Mouse (Mus musculus): ENCODE results near the gene Ffar1. TPM values are rescaled to one million over a fixed set of nuclear protein-coding genes. Genes with fewer than 3 reads are reported as not detected.

Gene Ffar1
- not detected for total RNA-seq (2021)
- long read RNA-seq, experiment 1: 0 reads
- long read RNA-seq, experiment 2: 0 reads

DNA sequence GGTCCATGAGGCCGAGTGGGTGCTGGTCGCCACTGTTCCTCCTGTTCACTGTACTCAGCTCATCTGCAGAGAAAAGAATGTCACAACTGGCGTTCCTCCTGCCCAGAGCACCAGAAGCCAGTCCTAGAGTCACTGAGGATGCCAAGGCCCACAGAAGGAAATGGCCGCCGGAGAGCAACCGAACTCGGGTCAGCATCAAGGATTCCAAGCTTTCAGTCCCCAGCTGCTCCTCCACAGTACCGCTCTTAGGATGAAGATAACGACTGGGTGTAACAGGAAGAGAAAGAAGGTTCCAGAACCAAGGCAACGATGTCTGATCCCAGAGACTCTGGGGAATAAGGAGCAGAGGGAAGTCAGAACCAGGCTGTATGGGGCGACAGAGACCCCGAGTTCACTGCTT, at the start of gene Ffar1:
Gene Ffar1 (minus strand): TSS at position 101 of the 400 bp plus-strand sequence.
- DNase-seq: no peak

DNA sequence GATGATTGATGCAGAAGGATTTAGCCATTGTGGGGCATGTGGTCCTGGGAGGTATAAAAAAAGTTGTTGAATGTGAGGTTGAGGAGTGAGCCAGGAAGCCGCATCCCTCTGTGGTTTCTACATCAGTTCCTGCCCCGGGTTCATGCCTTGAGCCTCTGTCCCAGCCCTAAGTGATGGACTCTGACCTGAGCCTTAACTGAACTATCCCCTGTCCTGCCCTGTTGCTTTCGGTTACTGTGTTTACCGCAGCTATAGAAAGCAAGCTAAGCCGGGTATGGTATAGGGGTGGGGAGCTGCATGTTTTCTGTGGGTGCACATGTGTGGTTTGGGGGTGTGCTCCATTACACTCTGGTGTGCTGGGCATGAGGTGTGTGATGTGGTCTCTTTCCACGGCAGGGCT, 48.4 kb upstream of the Ffar1 start:
- DNase-seq: no peak

DNA sequence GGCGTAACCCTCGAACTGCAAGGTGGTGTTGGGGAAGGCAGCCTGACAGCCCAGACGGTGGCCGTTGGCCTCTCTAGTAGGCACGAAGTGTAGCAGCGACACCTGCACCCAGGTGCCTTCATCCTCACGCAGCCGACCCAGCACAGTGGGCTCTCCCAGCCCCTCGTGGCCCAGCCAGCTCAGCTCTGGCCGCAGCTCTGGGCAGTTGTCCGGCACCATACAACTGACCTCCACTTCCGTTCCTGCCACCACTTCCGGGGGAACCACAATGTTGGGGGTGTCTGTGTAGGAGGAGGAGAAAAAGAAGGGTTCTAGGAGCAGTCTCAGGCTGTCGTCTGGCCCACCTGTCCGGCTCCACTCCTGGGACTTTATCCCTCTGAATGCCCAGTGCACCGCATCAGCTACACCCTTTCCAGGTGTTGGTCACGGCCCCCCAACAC, 47.6 kb upstream of the Ffar1 start:
- no peak for DNase-seq

DNA sequence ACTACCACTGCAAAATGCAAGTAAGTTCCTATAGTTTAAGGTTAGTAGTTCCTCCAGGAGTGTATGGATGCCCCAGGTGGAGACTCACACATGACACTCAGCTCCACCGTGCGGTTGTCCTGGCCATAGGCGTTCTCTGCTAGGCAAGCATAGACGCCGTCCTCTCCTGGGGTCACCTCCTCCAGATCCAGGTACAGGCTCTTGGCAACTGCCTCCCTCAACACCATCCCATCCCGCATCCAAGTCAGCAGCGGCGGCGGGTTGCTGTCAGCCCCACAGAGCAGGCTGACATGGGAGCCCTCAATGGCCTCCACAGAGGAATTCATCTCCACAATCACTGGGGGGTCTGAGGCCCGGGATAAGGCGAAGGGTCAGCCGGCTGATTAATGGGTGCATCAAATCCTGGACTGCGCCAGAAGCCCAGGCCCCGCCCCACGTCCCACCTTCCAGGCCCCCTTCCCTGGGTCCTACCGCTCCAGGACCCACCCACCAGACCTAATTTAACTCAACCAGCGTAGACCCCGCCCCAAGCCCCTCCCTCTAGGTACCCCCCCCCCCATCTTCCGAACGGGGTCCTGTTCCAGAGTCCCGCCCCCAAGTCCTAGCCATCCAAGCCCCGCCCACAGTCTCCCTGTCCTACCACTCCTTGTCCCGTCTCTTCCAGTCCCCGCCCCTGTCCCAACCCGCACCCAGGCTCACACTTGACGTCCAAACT, 47.1 kb upstream of the Ffar1 start:
- DNase-seq: peak in 1 of 2 experiments; percentile 34

DNA sequence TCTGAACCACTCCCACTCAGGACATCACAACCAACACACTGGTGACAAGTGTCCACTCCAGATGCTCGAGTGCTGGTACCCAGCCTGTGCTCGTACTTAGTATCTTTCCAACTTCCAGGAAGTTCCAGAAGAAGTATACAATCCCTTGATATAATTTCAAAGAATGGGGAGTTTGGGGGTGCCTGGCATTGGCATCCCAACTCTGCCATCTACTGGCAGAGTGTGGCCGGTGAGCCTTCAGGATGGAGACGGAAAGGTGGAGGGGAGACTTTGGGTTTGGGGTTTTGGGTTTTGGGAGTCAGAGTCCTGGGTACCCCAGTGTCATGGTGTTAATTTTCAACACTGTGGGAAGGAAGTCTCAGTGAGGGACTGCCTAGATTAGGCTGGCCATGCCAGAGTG, 42.7 kb upstream of the Ffar1 start:
- peak; percentile 36 to 47 for DNase-seq

DNA sequence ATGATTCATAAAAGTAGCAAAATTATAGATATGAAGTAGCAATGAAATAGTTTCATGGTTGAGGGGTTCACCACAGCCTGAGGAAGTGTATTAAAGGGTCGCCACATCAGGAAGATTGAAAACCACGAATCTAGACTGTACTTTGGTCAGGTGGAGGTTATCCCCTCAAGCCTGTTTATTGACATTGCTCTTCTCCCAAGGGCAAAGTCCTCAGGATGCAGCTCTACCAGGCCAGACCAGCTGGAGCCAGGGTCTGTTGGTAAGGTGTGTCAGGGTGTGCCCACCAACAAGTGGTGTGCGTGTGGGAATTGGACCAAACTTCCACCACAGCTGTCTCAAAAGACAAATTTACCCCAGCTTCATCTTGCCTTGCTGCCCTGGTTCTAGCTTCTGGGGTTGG, 33.9 kb upstream of the Ffar1 start:
- no peak for DNase-seq

DNA sequence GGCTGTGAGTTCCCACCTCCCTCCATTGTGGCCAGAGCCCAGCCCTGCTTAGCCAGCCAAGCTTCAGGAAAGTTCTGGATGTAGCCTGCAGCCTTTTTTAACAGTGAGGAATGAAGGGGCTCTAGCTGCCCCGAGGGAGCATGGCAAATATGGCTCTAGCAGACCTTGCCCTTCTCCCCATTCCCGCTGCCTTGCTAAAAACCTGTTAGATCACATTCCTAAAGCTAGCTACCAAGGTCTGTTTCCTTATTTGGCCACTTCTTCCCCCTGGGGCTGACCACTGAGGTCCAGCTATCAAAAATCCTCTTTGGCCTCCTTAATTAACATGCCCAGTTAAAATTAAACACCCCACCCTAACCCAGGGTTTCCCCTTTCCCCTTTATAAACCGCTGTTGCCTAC, 31.2 kb upstream of the Ffar1 start:
- no peak for DNase-seq

DNA sequence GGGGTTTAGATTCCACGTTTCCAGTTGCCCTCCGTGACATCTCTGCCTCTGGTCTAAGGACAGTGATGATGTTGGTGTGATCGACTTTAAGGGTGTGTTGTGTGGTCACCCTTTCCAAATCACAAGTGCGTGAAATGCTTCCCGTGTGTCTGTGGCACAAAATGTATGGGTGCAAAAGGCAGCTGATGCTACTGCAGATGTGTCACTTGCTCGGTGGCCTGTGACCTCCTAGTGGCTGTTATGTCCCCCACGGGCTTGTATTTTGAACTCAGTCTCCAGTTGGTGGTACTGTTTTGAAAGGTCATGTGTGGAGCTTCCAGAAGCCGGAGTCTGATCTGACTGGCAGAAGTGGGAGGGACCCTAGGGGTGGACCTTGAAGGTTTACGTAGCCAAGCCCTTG, 30.4 kb upstream of the Ffar1 start:
- DNase-seq: no peak

DNA sequence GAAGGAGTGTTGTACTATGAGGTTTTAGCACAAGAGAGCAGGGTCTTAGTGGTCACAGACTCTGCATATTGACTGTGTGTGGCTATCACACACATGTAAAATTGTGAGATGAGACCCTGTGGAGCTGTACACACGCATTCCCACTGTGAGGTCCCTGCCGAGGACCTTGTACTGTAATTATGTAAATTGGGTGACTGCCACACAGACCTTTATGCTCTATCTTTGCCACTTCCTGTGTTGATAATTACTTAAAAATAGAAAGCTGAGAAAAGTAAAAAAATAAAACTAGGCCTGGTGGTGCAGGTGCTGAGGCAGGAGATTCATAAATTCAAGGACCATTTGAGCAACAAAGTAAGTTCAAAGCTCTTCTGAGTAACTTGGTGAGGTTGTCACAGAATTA, 29.3 kb upstream of the Ffar1 start:
- DNase-seq: no peak

DNA sequence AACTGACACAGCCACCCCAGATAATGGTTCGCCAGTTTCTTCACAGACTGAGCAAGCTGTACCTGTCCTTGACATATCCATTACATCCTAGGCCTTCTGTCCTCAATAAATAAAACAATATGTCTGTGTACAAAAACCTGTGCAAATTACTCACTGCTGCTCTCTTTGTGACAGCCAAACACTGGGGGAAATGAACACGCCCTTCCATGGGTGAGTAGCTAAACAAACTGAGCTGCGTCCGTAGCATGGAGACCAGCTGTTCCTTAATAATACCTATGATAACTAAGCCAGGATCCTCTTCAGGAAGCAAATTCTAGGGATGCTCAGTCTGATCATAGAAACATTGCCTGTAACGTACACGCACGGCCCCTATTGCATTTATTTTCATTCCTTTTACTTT, 27.4 kb upstream of the Ffar1 start:
- no peak for DNase-seq

DNA sequence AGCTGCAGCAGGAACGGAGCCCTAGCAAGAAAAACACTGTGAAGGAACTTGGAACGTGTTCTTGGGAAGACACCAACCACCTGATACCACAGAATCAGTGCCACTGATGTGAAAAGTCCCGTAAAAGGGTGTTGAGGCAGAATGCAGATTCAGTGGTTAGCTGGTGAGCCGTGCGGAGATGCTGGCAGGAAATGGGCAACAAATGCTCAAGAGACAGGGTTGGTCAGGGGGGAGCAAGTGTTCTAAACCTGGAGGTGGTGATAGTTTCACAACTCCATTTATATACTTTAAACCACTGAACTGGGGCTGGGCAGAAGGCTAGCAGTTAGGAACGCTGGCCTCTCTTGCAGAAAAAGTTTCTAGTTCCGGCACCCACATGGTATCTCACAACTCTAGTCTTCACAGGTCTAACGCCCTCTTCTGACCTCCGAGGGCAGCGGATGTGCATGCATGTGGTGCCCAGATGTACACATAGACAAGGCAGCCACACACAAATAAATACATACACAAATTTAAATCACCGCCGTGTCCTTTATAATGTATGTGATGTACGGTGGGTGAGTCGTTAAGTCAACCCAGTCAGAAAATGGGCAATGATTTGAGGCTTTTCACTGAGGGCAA, 26.3 kb upstream of the Ffar1 start:
- DNase-seq: no peak

DNA sequence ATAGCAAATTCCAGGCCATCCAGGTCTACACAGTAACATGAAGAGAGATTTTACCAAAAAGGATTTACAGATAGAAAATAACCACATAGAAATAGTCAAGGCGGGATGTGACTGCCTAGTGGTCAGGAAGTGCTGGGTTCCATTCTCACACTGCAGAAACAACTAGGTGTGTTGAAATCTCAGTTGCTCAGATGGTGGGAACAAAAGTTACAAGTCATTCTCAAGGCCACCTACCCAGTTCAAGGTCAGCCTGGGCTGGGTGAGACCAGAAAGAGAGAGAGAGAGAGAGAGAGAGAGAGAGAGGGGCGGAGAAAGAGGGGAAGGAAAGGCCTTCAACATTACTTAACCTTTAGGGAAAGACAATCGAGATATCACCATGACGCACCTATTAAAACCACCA, 25.5 kb upstream of the Ffar1 start:
- DNase-seq: peak; percentile 40 to 45

DNA sequence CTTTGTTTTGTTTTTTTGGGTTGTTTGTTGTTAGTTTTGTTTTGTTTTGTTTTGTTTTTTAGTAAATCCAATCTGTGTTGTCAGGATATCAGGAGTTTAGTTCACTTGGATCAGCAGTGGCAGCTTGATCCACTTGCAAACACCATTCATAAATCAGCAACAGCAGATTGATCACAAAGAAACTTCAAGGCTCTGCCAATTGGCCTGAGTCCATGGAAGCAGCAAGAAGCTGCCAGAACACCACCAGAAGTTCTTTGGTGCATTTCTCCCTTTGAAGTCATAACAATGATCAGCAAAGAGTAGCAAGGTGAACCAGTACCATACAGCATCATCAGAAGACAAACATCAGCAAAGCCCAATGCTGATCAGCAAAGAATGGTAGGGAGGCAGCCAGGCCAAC, 22.7 kb upstream of the Ffar1 start:
- peak in 1 of 2 experiments; percentile 54 for DNase-seq

DNA sequence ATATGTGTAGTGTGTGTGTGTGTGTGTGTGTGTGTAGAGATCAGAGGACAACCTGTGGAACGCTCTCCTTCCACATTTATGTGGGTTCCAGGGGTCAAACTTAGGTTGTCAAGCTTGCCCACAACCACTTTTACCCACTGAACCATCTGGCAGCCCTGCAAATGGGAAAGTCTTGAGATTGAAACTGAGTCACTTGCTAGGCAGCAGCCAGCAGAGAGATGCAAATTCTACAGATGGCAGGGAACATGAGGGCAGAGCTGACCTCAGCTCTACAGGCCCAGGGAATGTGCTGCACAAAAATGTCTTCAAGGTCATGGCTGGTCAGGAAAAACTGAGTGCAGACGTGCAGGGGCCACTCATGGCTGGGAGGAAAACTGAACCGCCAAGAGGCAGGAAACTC, 20.0 kb upstream of the Ffar1 start:
- DNase-seq: peak in 1 of 2 experiments; percentile 11

DNA sequence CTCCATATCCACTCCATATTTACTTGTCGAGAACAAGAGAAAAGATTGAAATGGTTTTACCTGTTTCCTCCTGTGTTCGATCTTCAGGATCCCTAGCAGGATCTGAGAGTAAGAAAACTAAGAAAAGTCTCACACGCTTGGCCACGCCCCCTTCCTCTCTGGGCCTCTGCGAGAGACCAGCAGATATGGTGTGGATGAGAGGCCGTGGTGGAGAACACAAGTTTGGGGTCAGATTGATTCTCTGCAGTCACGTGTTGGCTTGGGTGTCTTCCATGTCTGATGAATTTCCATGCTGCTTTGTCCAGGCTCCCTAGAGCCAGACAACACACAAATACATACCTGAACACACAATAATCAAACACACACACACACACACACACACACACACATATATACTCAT, 18.8 kb upstream of the Ffar1 start, which contains the start of gene Cd22:
Gene Cd22 (minus strand): TSS at position 167 of the 400 bp plus-strand sequence.
- no peak for DNase-seq

DNA sequence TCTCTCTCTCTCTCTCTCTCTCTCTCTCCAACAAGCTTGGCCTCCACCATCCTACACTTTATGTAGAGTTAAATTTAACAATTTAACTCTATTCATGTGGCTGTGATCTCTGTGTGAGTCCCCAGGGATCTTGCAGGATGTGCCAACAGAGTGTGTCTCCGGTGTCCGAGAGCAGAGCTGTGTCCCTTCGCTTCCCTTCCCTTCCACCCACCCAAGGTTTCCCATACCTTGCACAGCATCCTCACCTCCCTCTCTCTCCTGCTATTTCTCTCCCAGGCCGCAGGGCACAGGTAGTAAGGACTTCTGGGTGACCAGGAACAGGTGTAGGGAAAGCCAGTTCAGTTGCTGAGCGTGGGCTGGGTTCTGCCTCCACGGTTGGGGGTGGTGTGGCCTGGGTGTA, 17.6 kb upstream of the Ffar1 start:
- DNase-seq: no peak

DNA sequence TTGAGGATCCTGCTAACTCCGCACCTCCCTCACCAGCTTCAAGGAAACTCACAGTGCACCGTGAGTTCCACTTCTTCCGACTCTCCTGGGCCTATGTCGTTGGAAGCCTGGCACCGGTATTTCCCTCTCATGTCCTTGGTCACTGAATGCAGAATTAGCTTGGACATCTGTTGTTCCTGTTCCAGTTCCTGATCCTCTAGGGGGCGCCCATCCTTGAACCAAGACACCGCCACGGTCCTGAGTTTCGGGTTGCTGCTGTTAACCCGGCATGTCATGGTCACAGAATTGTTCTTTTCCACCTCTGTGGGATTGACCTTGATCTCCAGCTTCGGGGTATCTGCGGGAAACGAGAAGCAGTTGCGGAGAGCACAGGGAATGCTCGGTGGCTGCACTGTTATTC, 11.7 kb upstream of the Ffar1 start:
- DNase-seq: peak; percentile 81 to 87

DNA sequence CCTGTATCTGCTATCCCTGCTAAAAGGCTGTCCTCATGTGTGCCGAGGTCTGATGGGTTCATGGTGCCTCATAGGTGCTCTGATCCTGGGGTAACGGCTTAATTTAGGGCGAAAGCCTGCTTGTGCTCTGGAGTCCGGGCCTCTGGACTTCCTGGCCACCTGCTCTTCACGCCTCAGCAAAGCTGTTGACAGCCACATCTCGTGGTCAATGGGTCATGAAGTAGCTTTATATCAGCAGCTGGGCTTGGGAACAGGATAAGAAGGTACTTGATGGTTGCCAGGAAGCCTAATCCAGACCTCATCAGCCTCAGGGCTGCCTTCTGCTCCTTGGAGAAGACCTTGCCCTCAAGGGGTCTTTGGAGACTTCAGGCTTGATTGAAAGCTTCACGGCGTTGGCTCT, 2.0 kb upstream of the Ffar1 start:
- DNase-seq: no peak

DNA sequence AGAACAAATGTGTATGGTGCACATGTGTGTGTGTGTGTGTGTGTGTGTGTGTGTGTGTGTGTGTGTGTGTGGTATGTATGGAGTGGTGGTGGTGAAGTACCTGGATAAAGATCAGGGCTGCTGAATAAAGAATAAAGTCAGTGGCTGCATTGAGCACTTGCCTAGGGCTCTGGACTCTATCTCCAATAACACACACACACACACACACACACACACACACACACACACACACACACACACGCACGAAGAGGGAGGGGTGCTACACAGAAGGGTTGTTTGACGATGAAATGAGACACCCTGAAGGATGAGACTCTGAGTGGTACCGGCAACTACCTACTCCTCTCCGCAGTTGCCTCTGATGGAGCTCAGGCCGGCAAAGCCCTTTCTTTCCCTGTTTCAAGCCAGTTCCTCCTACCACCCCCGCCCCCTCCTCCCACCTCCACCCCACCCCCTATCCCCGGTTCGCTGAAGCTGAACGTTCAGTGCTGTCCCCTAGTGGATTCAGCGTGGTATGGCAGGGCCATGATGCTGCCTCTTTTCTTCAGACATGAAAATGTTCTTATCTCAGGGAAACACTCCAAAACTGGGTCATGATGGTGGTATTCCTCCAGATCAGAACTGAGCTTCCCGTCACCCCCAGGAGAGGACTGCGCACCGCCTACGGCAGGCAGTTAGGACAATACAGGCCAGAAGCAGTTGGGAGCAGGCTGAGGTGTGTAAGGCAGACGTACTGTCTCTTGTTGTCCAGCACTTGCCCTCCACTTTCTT, 1.5 kb downstream of the Ffar1 start:
- DNase-seq: peak; percentile 53 to 61

DNA sequence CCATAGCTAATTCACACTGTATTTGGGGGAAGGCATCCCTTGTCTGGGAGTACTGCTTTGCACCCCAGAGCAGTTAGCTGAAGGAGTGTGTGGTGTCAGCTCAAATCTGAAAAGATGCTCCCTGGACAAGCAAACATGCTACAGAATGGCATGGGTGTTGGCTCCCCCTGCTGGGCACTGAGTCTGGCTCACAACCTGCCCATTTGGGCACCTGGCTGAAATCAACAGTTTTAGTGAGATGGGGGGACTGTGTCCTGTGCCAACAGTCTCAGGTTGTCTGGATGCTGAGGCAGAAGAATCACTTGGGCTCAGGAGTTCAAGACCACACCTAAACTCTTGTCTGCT, 2.1 kb downstream of the Ffar1 start:
- DNase-seq: peak; percentile 82 to 88

DNA sequence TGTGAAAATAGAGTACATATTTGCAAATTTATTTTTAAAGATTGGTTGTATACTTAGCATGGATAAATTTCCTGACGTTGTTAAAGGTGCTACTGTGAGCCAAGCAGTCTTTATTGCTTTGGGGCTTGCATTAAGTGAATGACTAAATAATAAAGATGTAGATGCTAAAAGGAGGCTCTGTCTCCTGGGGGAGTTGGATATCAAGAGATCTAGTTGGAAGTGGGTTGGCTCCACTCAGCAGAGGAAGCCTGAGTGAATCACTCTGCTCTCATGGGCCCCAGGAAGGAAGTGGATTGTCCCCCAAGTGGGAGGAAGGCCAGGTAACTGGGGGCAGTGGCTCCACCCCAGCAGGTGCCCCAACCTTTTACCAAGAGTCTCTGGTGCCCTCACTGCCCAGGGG, 3.6 kb downstream of the Ffar1 start:
- DNase-seq: no peak

DNA sequence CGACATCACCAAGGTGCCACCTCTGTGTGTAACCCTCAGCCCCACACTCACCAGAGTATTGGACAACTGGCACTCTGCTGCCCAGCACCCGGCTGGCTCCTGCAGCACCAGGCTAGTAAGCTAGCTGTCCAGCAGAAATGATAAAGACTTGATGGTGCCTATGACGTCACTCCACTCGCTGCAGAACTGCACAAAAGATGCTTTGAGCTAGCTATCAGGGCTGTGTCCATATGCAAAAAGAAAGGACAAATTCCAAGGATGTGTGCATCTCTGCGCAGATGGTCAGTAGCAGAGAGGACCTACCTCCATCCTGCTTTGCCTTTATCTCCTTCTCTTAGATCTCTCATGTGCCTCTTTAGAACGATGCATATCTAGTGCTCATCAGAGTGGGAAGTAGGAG, 5.3 kb downstream of the Ffar1 start, which contains the start of gene Ffar3:
Gene Ffar3 (minus strand): TSS at position 101 of the 400 bp plus-strand sequence.
- DNase-seq: no peak

DNA sequence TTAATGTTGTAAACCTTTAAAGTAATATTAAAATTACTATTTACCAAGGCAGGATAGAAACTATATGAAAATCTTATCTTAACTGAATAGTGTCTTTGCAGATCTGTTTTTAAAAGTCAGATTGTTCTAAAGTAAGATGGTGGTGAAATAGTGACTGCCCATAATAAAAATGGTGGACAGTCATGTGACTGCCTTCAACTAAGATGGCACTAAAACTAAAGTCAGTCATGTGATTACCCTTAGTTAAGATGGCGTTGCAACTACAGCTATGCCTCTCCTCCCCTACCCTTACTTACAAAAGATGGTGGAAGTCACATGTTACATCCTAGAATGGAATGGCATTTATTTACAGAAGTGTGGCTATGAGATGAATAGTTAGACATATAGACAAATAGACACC, 9.9 kb downstream of the Ffar1 start:
- no peak for DNase-seq

Data from adrenal gland, postnatal 36 days (tissue).